Mouse (Mus musculus) olfactory bulb, adult 2 months (tissue): ENCODE results near the gene Gm5148. TPM values are rescaled to one million over a fixed set of nuclear protein-coding genes. Genes with fewer than 3 reads are reported as not detected.
A peak's percentile ranks its signal among the peaks of the same experiment; 100 is the strongest.

Experiments
- H3K27ac ChIP-seq: fragments of 200-500 bp; 2 replicates; pipeline ENCODE4 v1.5.1; 2012; ENCODE audit warnings: low read depth, low read length; ENCODE audit not compliant: insufficient read depth
- H3K4me1 ChIP-seq: fragments of 200-500 bp; 2 replicates; pipeline ENCODE4 v1.6.1; 2012; ENCODE audit warnings: low read length; ENCODE audit not compliant: control insufficient read depth, insufficient read depth
- H3K4me3 ChIP-seq: fragments of 200-500 bp; 2 replicates; pipeline ENCODE4 v1.5.1; 2012; ENCODE audit warnings: mild to moderate bottlenecking, low read depth, low read length, moderate library complexity; ENCODE audit not compliant: insufficient read depth
- CTCF ChIP-seq: fragments of 200-500 bp; IDR thresholded peaks from 2 replicates; pipeline ENCODE4 v1.5.1; 2012; ENCODE audit warnings: low read depth, mild to moderate bottlenecking, low read length, moderate library complexity; ENCODE audit not compliant: insufficient read depth
- POLR2A ChIP-seq: fragments of 200-500 bp; IDR thresholded peaks from 2 replicates; pipeline ENCODE4 v1.6.1; 2012; ENCODE audit warnings: mild to moderate bottlenecking, low read depth, low read length, moderate library complexity; ENCODE audit not compliant: insufficient read depth
- WGBS: fragments of 180-500 bp; shearing (Covaris S2); methylation state at CpG from one replicate; pipeline ENCODE4 v1.1.7; 2018; 5-methylcytosine and 5-hydroxymethylcytosine counted together
- polyA plus RNA-seq: library from polyadenylated mRNA; stranded (reverse); fragments of >200 nt; gene quantifications from 2 replicates; pipeline ENCODE4 v1.2.4, GENCODE M21; 2012; ENCODE audit warnings: low replicate concordance; ENCODE audit not compliant: missing spikeins, insufficient read depth, insufficient read length

The Gm5148 gene
- polyA plus RNA-seq, 1 experiment: not detected

GRCm38 (mm10) chr3:37686219-37686618, 38.1 kb downstream of the Gm5148 start:
- TF ChIP-seq POLR2A: no peak
- TF ChIP-seq CTCF: no peak
- 73% methylated on average over 7 of the region's 7 CpGs for WGBS
- H3K4me1 ChIP-seq: peaks cover 3% of the 10 kb centered on the region; the same call in 1 of the 2 replicates
- no peak overlapping the region for H3K27ac ChIP-seq
- H3K4me3 ChIP-seq: no peak overlapping the region

DNA sequence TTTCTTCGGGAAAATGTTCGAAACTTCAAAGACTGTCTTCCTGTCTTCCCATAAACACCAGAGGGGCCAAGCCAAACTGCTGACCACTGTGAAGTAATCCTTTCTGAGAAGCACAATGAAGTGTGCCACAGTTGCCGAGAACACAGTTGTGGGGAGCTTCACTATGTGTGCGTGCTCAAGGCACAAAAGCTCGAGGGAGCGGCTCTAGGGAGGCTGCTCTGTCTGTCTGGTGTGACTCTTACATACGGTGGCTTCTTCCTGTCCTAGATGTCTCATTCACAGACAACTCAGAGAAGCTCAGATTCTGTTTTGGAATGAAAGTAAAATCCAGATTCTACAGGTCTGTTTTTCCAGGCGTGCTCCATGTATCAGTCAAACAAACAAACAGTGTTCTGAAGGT, 48.0 kb downstream of the Gm5148 start:
- 88% methylated on average over 8 of the region's 8 CpGs for WGBS
- Histone ChIP-seq H3K4me3 (no peak overlapping the region), H3K27ac (no peak overlapping the region), H3K4me1 (peaks cover 5% of the 10 kb centered on the region)
- TF ChIP-seq CTCF: no peak
- TF ChIP-seq POLR2A: no peak

- Histone ChIP-seq H3K27ac (no peak overlapping the region), H3K4me3 (no peak overlapping the region), H3K4me1 (peaks cover 5% of the 10 kb centered on the region)
- no peak for TF ChIP-seq POLR2A
- TF ChIP-seq CTCF: no peak
- WGBS: 92% methylated on average over 11 of the region's 11 CpGs
Measured at GRCm38 (mm10) chr3:37675056-37675525, 49.2 kb downstream of the Gm5148 start.

DNA sequence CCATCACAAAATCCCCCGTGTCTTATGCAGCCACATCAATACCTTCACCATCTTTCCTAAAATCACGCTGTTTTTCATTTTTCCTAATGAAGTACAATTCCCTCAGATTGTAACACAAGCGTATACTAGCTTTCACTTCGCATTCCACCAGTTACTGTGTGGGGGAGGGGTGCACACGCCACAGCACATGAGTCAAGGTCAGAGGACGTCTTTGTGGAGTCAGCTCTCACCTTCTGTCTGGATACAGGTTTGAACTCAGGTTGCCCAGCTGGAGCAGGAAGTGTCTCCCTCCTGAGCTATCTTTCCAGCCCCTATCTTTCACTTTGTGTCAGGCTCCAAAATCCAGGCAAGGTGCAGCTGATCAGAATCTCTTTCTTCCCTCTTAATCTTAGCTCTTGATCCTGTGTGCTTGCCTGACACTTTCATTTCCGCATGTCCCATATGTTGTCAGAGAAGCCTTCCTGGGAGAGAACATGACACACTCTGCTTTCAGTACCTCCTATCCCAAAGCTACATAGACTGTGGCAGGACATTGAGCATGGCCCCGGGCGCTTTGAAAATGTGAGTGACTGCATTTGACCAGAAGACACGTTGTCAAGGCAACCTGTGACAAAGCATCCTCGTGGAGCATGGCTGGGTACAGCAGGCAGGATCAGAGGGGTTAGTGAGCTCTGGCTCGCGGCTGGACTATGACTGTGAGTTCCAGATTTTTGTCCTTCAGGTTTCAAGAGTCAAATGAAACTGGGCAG, 50.6 kb downstream of the Gm5148 start:
- 70% methylated on average over 13 of the region's 13 CpGs for WGBS

GRCm38 (mm10) chr3:37672266-37673040, 51.8 kb downstream of the Gm5148 start:
- H3K27ac ChIP-seq: peak overlapping the region; percentile 41; the same call in 1 of the 2 replicates
- no peak overlapping the region for H3K4me3 ChIP-seq
- TF ChIP-seq CTCF (no peak), POLR2A (no peak)
- H3K4me1 ChIP-seq: peaks cover 5% of the 10 kb centered on the region
- 30% methylated on average over 15 of the region's 15 CpGs for WGBS

More for the DNA sequence above, 50.6 kb downstream of the Gm5148 start:
- TF ChIP-seq POLR2A: no peak
- no peak for TF ChIP-seq CTCF
- Histone ChIP-seq H3K4me1 (peaks cover 5% of the 10 kb centered on the region), H3K4me3 (no peak overlapping the region), H3K27ac (no peak overlapping the region)

GRCm38 (mm10) chr3:37669100-37669499, 55.2 kb downstream of the Gm5148 start:
- 98% methylated on average over 20 of the region's 20 CpGs for WGBS

GRCm38 (mm10) chr3:37668652-37669051, 55.6 kb downstream of the Gm5148 start:
- Histone ChIP-seq H3K27ac (no peak overlapping the region), H3K4me3 (no peak overlapping the region), H3K4me1 (peaks cover 5% of the 10 kb centered on the region)
- WGBS: 92% methylated on average over 12 of the region's 12 CpGs
- no peak for TF ChIP-seq POLR2A
- no peak for TF ChIP-seq CTCF

More at GRCm38 (mm10) chr3:37669100-37669499, 55.2 kb downstream of the Gm5148 start:
- TF ChIP-seq POLR2A (no peak), CTCF (no peak)
- Histone ChIP-seq H3K4me3 (no peak overlapping the region), H3K4me1 (peaks cover 5% of the 10 kb centered on the region), H3K27ac (no peak overlapping the region)

DNA sequence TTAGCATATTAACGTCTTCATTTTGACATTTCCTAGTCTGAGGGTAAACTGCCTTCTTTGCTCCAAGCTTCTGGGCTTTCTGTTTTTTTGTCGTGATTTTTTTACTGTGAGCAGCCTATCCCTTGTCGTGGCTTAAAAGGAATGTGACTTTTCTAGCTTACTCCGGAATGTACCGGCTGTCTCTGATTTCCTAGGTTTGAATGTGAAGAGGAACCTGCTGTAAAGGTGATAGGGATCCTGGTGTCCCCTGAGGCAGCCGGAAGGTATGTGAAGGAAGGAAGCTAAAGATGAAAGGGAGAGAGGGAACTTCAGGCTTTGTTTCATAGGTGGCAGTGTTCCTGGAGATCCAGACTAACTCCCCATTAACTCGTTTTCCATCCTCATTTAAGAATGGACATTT, 56.6 kb downstream of the Gm5148 start:
- H3K27ac ChIP-seq: no peak overlapping the region
- 57% methylated on average over 7 of the region's 7 CpGs for WGBS
- H3K4me1 ChIP-seq: peaks cover 2% of the 10 kb centered on the region
- no peak overlapping the region for H3K4me3 ChIP-seq
- TF ChIP-seq POLR2A: no peak
- no peak for TF ChIP-seq CTCF

DNA sequence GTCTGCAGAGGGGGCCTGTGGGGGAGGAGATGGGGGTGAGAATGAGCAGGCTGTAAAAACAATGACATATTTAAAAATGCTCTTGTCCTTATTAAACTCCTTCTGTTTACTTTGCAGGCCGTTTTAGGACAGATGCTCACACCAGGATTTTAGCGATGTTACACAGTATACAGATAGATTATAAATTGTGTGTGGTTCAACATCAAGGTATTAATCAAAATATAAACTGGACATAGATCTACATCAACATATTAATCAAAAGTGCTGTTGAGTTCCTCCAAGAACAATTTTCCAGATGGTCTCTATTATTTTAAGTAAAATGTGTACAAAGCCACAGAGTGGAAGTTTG, 57.2 kb downstream of the Gm5148 start:
- H3K4me3 ChIP-seq: no peak overlapping the region

More for the DNA sequence above, 57.2 kb downstream of the Gm5148 start:
- no peak overlapping the region for H3K27ac ChIP-seq
- H3K4me1 ChIP-seq: no peaks in the 10 kb centered on the region; the same call in 1 of the 2 replicates
- WGBS: 90% methylated on average over 2 of the region's 2 CpGs
- TF ChIP-seq POLR2A (no peak), CTCF (no peak)
